Mouse (Mus musculus): ENCODE data around the gene Hist1h1d. TPM values are rescaled to one million over a fixed set of nuclear protein-coding genes. Genes with fewer than 3 reads are reported as not detected.
"Not testable (repeated sequence)": the region's sequence is repeated elsewhere in the genome, so short reads cannot be mapped to it uniquely, and the experiment has no call there.

Hist1h1d gene
- polyA plus RNA-seq, 1 experiment: 0.24 TPM

GRCm38 (mm10) chr13:23571504-23572217 is 18.6 kb downstream of the Hist1h1d start:
- Histone ChIP-seq H3K4me3 (ENCODE audit: insufficient read depth, low read depth, low read length) (peak overlapping the region; percentile 59), H3K27ac (replicated peaks; ENCODE audit: low read depth, low read length) (0 out of 2 replicates have a peak overlapping the region, but pooled peaks have one; percentile 74)
- not testable (repeated sequence) for H3K4me1 ChIP-seq (ENCODE audit: control insufficient read depth, insufficient read depth, insufficient read length, low read length)

GRCm38 (mm10) chr13:23572218-23573033 is 19.4 kb downstream of the Hist1h1d start:
- H3K4me3 ChIP-seq (ENCODE audit: insufficient read depth, low read depth, low read length): no peak overlapping the region
- no peak overlapping the region for H3K27ac ChIP-seq (replicated peaks; ENCODE audit: low read depth, low read length)
- H3K4me1 ChIP-seq (ENCODE audit: control insufficient read depth, insufficient read depth, insufficient read length, low read length): 0 out of 2 replicates have a peak, but pooled peaks cover 2% of the 10 kb centered on the region

GRCm38 (mm10) chr13:23573034-23573897 is 20.2 kb downstream of the Hist1h1d start:
- peak overlapping the region; percentile 49 for H3K4me3 ChIP-seq (ENCODE audit: insufficient read depth, low read depth, low read length)
- not testable (repeated sequence) for H3K27ac ChIP-seq (replicated peaks; ENCODE audit: low read depth, low read length); H3K4me1 ChIP-seq (ENCODE audit: control insufficient read depth, insufficient read depth, insufficient read length, low read length)

- Histone ChIP-seq H3K4me3 (ENCODE audit: insufficient read depth, low read depth, low read length) (peak within 1 kb of the TSS; percentile 49), H3K27ac (replicated peaks; ENCODE audit: low read depth, low read length) (peak within 1 kb of the TSS; percentile 42; the same call in 1 of the 2 replicates)
- not testable (repeated sequence) for H3K4me1 ChIP-seq (ENCODE audit: control insufficient read depth, insufficient read depth, insufficient read length, low read length)
These were observed 20.9 kb downstream of the Hist1h1d start, which contains the start of the genes Hist1h2bf and Hist1h2ad for GRCm38 (mm10) chr13:23573898-23574524. TSS of gene Hist1h2bf (minus strand) at chr13:23574196. TSS of gene Hist1h2ad (plus strand) at chr13:23574381.

GRCm38 (mm10) chr13:23574546-23575170 is 21.6 kb downstream of the Hist1h1d start:
- not testable (repeated sequence) for H3K4me1 ChIP-seq (ENCODE audit: control insufficient read depth, insufficient read depth, insufficient read length, low read length); H3K27ac ChIP-seq (replicated peaks; ENCODE audit: low read depth, low read length)
- H3K4me3 ChIP-seq (ENCODE audit: insufficient read depth, low read depth, low read length): peak overlapping the region; percentile 28

GRCm38 (mm10) chr13:23575271-23575851 is 22.3 kb downstream of the Hist1h1d start, which contains the start of gene Hist1h3d:
TSS of gene Hist1h3d (plus strand) at chr13:23575763.
- Histone ChIP-seq H3K4me3 (ENCODE audit: insufficient read depth, low read depth, low read length) (peak within 1 kb of the TSS; percentile 59), H3K27ac (replicated peaks; ENCODE audit: low read depth, low read length) (no peak within 1 kb of the TSS), H3K4me1 (ENCODE audit: control insufficient read depth, insufficient read depth, insufficient read length, low read length) (0 out of 2 replicates have a peak, but pooled peaks cover 2% of the 10 kb centered on the region)

GRCm38 (mm10) chr13:23575864-23576313 is 22.8 kb downstream of the Hist1h1d start:
- H3K27ac ChIP-seq (replicated peaks; ENCODE audit: low read depth, low read length); H3K4me1 ChIP-seq (ENCODE audit: control insufficient read depth, insufficient read depth, insufficient read length, low read length): not testable (repeated sequence)
- H3K4me3 ChIP-seq (ENCODE audit: insufficient read depth, low read depth, low read length): peak overlapping the region; percentile 59

- no peak overlapping the region for H3K27ac ChIP-seq (replicated peaks; ENCODE audit: low read depth, low read length)
- H3K4me3 ChIP-seq (ENCODE audit: insufficient read depth, low read depth, low read length): 0 out of 2 replicates have a peak overlapping the region, but pooled peaks have one; percentile 6
- 0 out of 2 replicates have a peak, but pooled peaks cover 2% of the 10 kb centered on the region for H3K4me1 ChIP-seq (ENCODE audit: control insufficient read depth, insufficient read depth, insufficient read length, low read length)
These were observed 23.4 kb downstream of the Hist1h1d start for GRCm38 (mm10) chr13:23576351-23576881.

GRCm38 (mm10) chr13:23576906-23577639 is 24.0 kb downstream of the Hist1h1d start:
- no peak overlapping the region for H3K4me3 ChIP-seq (ENCODE audit: insufficient read depth, low read depth, low read length)
- no peak overlapping the region for H3K27ac ChIP-seq (replicated peaks; ENCODE audit: low read depth, low read length)
- H3K4me1 ChIP-seq (ENCODE audit: control insufficient read depth, insufficient read depth, insufficient read length, low read length): 0 out of 2 replicates have a peak, but pooled peaks cover 2% of the 10 kb centered on the region

GRCm38 (mm10) chr13:23577835-23578234 is 24.8 kb downstream of the Hist1h1d start:
- H3K27ac ChIP-seq (replicated peaks; ENCODE audit: low read depth, low read length): no peak overlapping the region
- no peak overlapping the region for H3K4me3 ChIP-seq (ENCODE audit: insufficient read depth, low read depth, low read length)
- H3K4me1 ChIP-seq (ENCODE audit: control insufficient read depth, insufficient read depth, insufficient read length, low read length): peaks cover 4% of the 10 kb centered on the region; the same call in 1 of the 2 replicates

GRCm38 (mm10) chr13:23581408-23582218 is 28.6 kb downstream of the Hist1h1d start, which contains the start of gene Hist1h4d:
TSS of gene Hist1h4d (plus strand) at chr13:23581598.
- Histone ChIP-seq H3K4me3 (ENCODE audit: insufficient read depth, low read depth, low read length) (peak within 1 kb of the TSS; percentile 54), H3K4me1 (ENCODE audit: control insufficient read depth, insufficient read depth, insufficient read length, low read length) (peaks cover 11% of the 10 kb centered on the region; the same call in 1 of the 2 replicates), H3K27ac (replicated peaks; ENCODE audit: low read depth, low read length) (no peak within 1 kb of the TSS)
